Mouse (Mus musculus) limb, embryonic 10.5 days (tissue): ENCODE measurements at regions not wholly inside any gene's neighbourhood (a gene's known extent, or its start where the extent isn't known, plus 50 kb on each side); places are given as distances from the start of the nearest gene placed in this dataset.

Experiments
- DNase-seq: peaks from one replicate; pipeline ENCODE4 v3.0.0-alpha.2; 2017; ENCODE audit warnings: low spot score
- H3K27ac ChIP-seq: fragments of 300-500 bp; sonication (generic); 2 replicates; pipeline ENCODE4 v1.5.1; 2016; ENCODE audit warnings: mild to moderate bottlenecking
- H3K27me3 ChIP-seq: fragments of 300-500 bp; sonication (generic); 2 replicates; pipeline ENCODE4 v1.6.1; 2016; ENCODE audit warnings: low read depth, mild to moderate bottlenecking; ENCODE audit not compliant: poor library complexity, severe bottlenecking
- H3K36me3 ChIP-seq: fragments of 300-500 bp; sonication (generic); 2 replicates; pipeline ENCODE4 v1.6.1; 2016; ENCODE audit warnings: mild to moderate bottlenecking, moderate library complexity
- H3K4me1 ChIP-seq: fragments of 300-500 bp; sonication (generic); 2 replicates; pipeline ENCODE4 v1.6.1; 2016
- H3K4me3 ChIP-seq: fragments of 300-500 bp; sonication (generic); 2 replicates; pipeline ENCODE4 v1.5.1; 2016; ENCODE audit warnings: mild to moderate bottlenecking, moderate library complexity
- H3K9me3 ChIP-seq: fragments of 300-500 bp; sonication (generic); replicated peaks from 2 replicates; pipeline ENCODE4 v1.6.1; 2016; ENCODE audit warnings: mild to moderate bottlenecking
- WGBS: fragments of 180-500 bp; shearing (Covaris S2); methylation state at CpG from one replicate; pipeline ENCODE4 v1.1.7; 2016; 5-methylcytosine and 5-hydroxymethylcytosine counted together

- no peaks in the 10 kb centered on the region for H3K27me3 ChIP-seq
- no peaks in the 10 kb centered on the region for H3K4me1 ChIP-seq
- H3K36me3 ChIP-seq = no peaks in the 10 kb centered on the region
- no peaks in the 10 kb centered on the region for H3K9me3 ChIP-seq
- no peak overlapping the region for H3K4me3 ChIP-seq
- no peak overlapping the region for H3K27ac ChIP-seq
- WGBS = 91% methylated on average over 7 of the region's 7 CpGs
- DNase-seq = no peak
Measured at GRCm38 (mm10) chr9:74672261-74672660, 189.5 kb upstream of the Onecut1 start.

GRCm38 (mm10) chr9:74698229-74698628 is 163.5 kb upstream of the Onecut1 start:
- Histone ChIP-seq H3K27me3 (no peaks in the 10 kb centered on the region), H3K36me3 (no peaks in the 10 kb centered on the region)
- WGBS = 82% methylated on average over 8 of the region's 8 CpGs

GRCm38 (mm10) chr9:74705698-74706097 is 156.0 kb upstream of the Onecut1 start:
- WGBS = 42% methylated on average over 4 of the region's 4 CpGs
- no peaks in the 10 kb centered on the region for H3K9me3 ChIP-seq
- H3K27me3 ChIP-seq = no peaks in the 10 kb centered on the region
- DNase-seq = no peak
- H3K27ac ChIP-seq = no peak overlapping the region
- H3K4me3 ChIP-seq = no peak overlapping the region
- 0 out of 2 replicates have a peak, but pooled peaks cover 3% of the 10 kb centered on the region for H3K4me1 ChIP-seq
- no peaks in the 10 kb centered on the region for H3K36me3 ChIP-seq

More at GRCm38 (mm10) chr9:74698229-74698628, 163.5 kb upstream of the Onecut1 start:
- H3K27ac ChIP-seq = no peak overlapping the region
- 0 out of 2 replicates have a peak, but pooled peaks cover 3% of the 10 kb centered on the region for H3K4me1 ChIP-seq
- no peaks in the 10 kb centered on the region for H3K9me3 ChIP-seq
- H3K4me3 ChIP-seq = no peak overlapping the region
- DNase-seq = no peak

- DNase-seq = no peak
- H3K36me3 ChIP-seq = no peaks in the 10 kb centered on the region
- WGBS = 71% methylated on average over 1 of the region's 1 CpGs
- H3K27ac ChIP-seq = no peak overlapping the region
- H3K4me3 ChIP-seq = no peak overlapping the region
- H3K4me1 ChIP-seq = no peaks in the 10 kb centered on the region
- no peaks in the 10 kb centered on the region for H3K9me3 ChIP-seq
- no peaks in the 10 kb centered on the region for H3K27me3 ChIP-seq
Measured at GRCm38 (mm10) chr9:74707608-74708007, 154.1 kb upstream of the Onecut1 start.

DNA sequence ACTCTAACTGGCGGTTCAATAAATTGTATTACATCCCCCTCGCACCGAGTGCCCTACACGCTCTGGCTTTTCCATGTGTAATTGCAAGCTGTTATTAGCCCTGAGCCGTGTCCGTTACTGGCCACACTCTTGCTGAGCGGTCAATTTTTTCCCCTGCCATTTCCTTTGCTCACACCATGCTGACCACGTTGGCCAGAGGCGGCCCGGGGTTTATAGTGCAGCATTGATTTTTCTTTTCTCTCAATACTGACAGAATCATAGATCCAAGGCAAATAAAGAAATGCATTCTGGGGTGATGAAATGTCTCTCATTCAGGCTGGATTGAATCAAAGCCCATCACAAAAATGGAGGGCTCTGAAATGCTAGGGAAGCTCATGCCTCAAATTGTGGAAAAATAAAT is 150.0 kb upstream of the Onecut1 start:
- Histone ChIP-seq H3K4me1 (no peaks in the 10 kb centered on the region), H3K36me3 (no peaks in the 10 kb centered on the region), H3K27me3 (no peaks in the 10 kb centered on the region), H3K4me3 (no peak overlapping the region), H3K9me3 (no peaks in the 10 kb centered on the region), H3K27ac (no peak overlapping the region)
- DNase-seq = no peak
- 92% methylated on average over 10 of the region's 10 CpGs for WGBS

DNA sequence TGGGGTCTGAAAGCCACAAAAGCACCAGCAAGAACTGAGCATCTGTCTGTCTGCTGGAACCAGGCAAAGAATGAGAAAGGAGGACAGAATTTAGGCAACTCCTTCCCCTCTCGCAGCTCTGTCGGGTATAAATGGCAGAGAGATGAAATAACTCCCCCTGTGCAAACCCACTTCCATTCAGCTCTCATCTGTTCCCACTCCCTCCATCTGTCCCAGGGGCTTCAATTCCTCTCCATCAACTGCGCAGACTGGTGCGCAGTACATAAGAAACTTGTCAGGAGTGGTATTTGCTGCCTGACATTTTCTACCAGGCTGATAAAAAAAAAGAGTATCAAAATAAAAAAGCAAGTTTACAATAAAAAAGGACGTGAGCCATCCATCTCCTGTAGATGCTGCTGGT is 129.3 kb upstream of the Onecut1 start:
- 91% methylated on average over 5 of the region's 5 CpGs for WGBS
- Histone ChIP-seq H3K9me3 (no peaks in the 10 kb centered on the region), H3K27ac (no peak overlapping the region), H3K4me1 (no peaks in the 10 kb centered on the region), H3K36me3 (no peaks in the 10 kb centered on the region), H3K4me3 (no peak overlapping the region), H3K27me3 (no peaks in the 10 kb centered on the region)
- DNase-seq = no peak

GRCm38 (mm10) chr9:74741949-74742348 is 119.8 kb upstream of the Onecut1 start:
- DNase-seq = no peak
- H3K27ac ChIP-seq = no peak overlapping the region
- WGBS = 92% methylated on average over 2 of the region's 2 CpGs
- H3K27me3 ChIP-seq = no peaks in the 10 kb centered on the region
- H3K4me1 ChIP-seq = no peaks in the 10 kb centered on the region
- H3K36me3 ChIP-seq = no peaks in the 10 kb centered on the region
- no peaks in the 10 kb centered on the region for H3K9me3 ChIP-seq
- no peak overlapping the region for H3K4me3 ChIP-seq

GRCm38 (mm10) chr9:74747886-74748285 is 113.8 kb upstream of the Onecut1 start:
- no peaks in the 10 kb centered on the region for H3K27me3 ChIP-seq
- peaks cover 4% of the 10 kb centered on the region; the same call in 1 of the 2 replicates for H3K4me1 ChIP-seq
- no peaks in the 10 kb centered on the region for H3K9me3 ChIP-seq
- H3K27ac ChIP-seq = no peak overlapping the region
- DNase-seq = no peak
- no peaks in the 10 kb centered on the region for H3K36me3 ChIP-seq
- H3K4me3 ChIP-seq = no peak overlapping the region
- WGBS = 89% methylated on average over 7 of the region's 7 CpGs

DNA sequence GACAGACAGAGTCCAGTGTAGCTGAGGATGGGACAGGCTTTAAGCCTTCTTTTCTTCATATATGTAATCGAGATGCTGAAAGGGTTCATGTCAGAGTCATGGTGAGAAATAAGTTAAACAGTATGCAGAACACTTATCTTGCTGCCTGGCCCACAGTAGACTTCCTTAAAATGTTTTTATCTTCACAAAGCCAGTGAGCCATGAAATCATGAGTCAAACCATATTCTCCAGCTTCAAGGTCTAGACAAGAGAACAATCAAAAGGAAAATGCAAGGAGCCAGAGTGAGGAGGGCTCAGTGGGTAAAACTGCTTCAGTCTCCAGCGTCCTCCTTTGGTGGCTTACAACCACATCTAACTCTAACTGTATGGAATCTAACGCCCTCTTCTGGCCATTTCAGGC is 103.7 kb upstream of the Onecut1 start:
- Histone ChIP-seq H3K27ac (no peak overlapping the region), H3K4me1 (no peaks in the 10 kb centered on the region), H3K9me3 (no peaks in the 10 kb centered on the region), H3K36me3 (no peaks in the 10 kb centered on the region), H3K4me3 (no peak overlapping the region), H3K27me3 (no peaks in the 10 kb centered on the region)
- 75% methylated on average over 3 of the region's 3 CpGs for WGBS
- DNase-seq = no peak

DNA sequence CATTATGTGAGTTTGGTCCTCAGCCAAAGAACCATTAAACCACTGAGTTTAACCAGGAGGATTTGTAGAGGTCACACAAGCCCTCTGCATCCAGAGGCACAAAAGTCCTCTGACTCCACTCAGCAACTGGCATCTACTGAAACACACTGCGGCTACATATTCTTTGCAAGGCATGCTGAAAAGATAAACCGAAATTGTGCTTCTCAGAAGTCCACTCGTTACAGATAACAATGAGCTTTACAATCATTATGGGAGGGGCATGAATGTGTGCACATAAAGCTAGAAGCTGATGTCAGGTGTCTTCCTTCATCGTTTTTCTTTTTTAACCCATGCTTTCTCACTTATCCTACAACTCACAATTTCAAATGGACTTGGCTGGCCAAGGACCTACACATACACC is 102.8 kb upstream of the Onecut1 start:
- WGBS = 94% methylated on average over 4 of the region's 4 CpGs
- H3K27ac ChIP-seq = no peak overlapping the region

GRCm38 (mm10) chr9:74780419-74780818 is 81.3 kb upstream of the Onecut1 start:
- 89% methylated on average over 3 of the region's 3 CpGs for whole genome bisulfite sequencing
- Histone ChIP-seq H3K27ac (no peak overlapping the region), H3K4me1 (peaks cover 18% of the 10 kb centered on the region; the same call in 1 of the 2 replicates), H3K27me3 (no peaks in the 10 kb centered on the region), H3K9me3 (no peaks in the 10 kb centered on the region), H3K36me3 (no peaks in the 10 kb centered on the region), H3K4me3 (no peak overlapping the region)
- no peak for DNase-seq

More for the DNA sequence above, 102.8 kb upstream of the Onecut1 start:
- H3K27me3 ChIP-seq = no peaks in the 10 kb centered on the region
- no peaks in the 10 kb centered on the region for H3K9me3 ChIP-seq
- no peaks in the 10 kb centered on the region for H3K4me1 ChIP-seq
- DNase-seq = no peak
- no peaks in the 10 kb centered on the region for H3K36me3 ChIP-seq
- H3K4me3 ChIP-seq = no peak overlapping the region

DNA sequence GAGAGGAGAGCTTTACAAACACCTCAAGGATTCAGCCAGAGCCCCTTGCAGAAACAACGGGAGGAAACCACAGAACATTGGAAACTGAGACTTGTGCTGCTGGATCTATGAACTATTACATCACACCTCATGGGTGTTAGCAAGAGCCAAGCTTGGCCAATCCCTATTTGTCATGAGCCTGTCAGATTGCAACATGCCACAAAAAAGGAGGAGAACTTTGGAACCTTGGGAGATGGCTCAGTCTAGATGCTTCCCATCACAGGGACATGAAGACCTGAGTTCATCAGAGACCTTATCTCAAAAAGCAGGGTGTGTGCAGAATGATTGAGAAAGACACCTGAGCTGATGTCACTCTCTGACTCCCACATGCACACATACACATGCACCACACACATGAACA is 68.3 kb upstream of the Onecut1 start:
- DNase-seq = no peak
- H3K9me3 ChIP-seq = no peaks in the 10 kb centered on the region
- no peaks in the 10 kb centered on the region for H3K27me3 ChIP-seq
- H3K4me1 ChIP-seq = no peaks in the 10 kb centered on the region
- H3K27ac ChIP-seq = no peak overlapping the region
- H3K4me3 ChIP-seq = no peak overlapping the region
- H3K36me3 ChIP-seq = no peaks in the 10 kb centered on the region
- 60% methylated on average over 1 of the region's 1 CpGs for WGBS

GRCm38 (mm10) chr9:74795994-74796393 is 65.7 kb upstream of the Onecut1 start:
- WGBS = 82% methylated on average over 4 of the region's 4 CpGs
- no peak overlapping the region for H3K4me3 ChIP-seq
- no peaks in the 10 kb centered on the region for H3K27me3 ChIP-seq
- H3K9me3 ChIP-seq = no peaks in the 10 kb centered on the region
- H3K27ac ChIP-seq = no peak overlapping the region
- no peaks in the 10 kb centered on the region for H3K36me3 ChIP-seq
- no peaks in the 10 kb centered on the region for H3K4me1 ChIP-seq
- no peak for DNase-seq

- Histone ChIP-seq H3K27ac (no peak overlapping the region), H3K4me3 (no peak overlapping the region), H3K27me3 (no peaks in the 10 kb centered on the region), H3K4me1 (no peaks in the 10 kb centered on the region), H3K36me3 (no peaks in the 10 kb centered on the region), H3K9me3 (no peaks in the 10 kb centered on the region)
- DNase-seq = no peak
- WGBS = 88% methylated on average over 5 of the region's 5 CpGs
Measured at GRCm38 (mm10) chr9:74797272-74797844, 64.4 kb upstream of the Onecut1 start.
